Mouse (Mus musculus) olfactory bulb, adult 2 months (tissue): ENCODE data around the gene Habp2. TPM values are rescaled to one million over a fixed set of nuclear protein-coding genes. Genes with fewer than 3 reads are reported as not detected.

Experiments
- H3K27ac ChIP-seq: fragments of 200-500 bp; 2 replicates; pipeline ENCODE4 v1.5.1; 2012; ENCODE audit warnings: low read depth, low read length; ENCODE audit not compliant: insufficient read depth
- H3K4me1 ChIP-seq: fragments of 200-500 bp; 2 replicates; pipeline ENCODE4 v1.6.1; 2012; ENCODE audit warnings: low read length; ENCODE audit not compliant: control insufficient read depth, insufficient read depth
- H3K4me3 ChIP-seq: fragments of 200-500 bp; 2 replicates; pipeline ENCODE4 v1.5.1; 2012; ENCODE audit warnings: mild to moderate bottlenecking, low read depth, low read length, moderate library complexity; ENCODE audit not compliant: insufficient read depth
- CTCF ChIP-seq: fragments of 200-500 bp; IDR thresholded peaks from 2 replicates; pipeline ENCODE4 v1.5.1; 2012; ENCODE audit warnings: low read depth, mild to moderate bottlenecking, low read length, moderate library complexity; ENCODE audit not compliant: insufficient read depth
- POLR2A ChIP-seq: fragments of 200-500 bp; IDR thresholded peaks from 2 replicates; pipeline ENCODE4 v1.6.1; 2012; ENCODE audit warnings: mild to moderate bottlenecking, low read depth, low read length, moderate library complexity; ENCODE audit not compliant: insufficient read depth
- WGBS: fragments of 180-500 bp; shearing (Covaris S2); methylation state at CpG from one replicate; pipeline ENCODE4 v1.1.7; 2018; 5-methylcytosine and 5-hydroxymethylcytosine counted together
- polyA plus RNA-seq: library from polyadenylated mRNA; stranded (reverse); fragments of >200 nt; gene quantifications from 2 replicates; pipeline ENCODE4 v1.2.4, GENCODE M21; 2012; ENCODE audit warnings: low replicate concordance; ENCODE audit not compliant: missing spikeins, insufficient read depth, insufficient read length

Gene Habp2
- polyA plus RNA-seq, 1 experiment: not detected

DNA sequence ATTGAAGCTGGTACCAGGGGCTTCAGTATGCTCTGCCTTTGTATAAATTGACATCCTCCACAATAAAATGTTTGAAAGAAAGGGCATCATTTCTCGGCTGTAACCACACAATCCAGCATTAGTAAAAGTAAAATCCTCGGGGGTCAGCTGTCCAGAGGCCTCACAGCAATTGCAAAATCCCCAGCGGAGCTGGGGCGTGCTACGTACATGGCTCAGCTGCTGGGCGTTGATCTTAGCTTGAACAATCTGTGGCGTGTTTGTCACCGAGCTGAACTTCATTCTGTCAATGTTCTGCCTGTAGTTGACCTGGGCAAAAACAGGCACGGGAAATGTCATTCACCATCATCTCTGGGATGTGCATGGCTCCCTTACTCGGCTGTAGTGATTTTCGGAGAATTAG lies 79.2 kb downstream of the Habp2 start:
- WGBS: 86% methylated on average over 11 of the region's 11 CpGs
- H3K4me1 ChIP-seq: no peaks in the 10 kb centered on the region
- H3K27ac ChIP-seq: no peak overlapping the region
- TF ChIP-seq CTCF: no peak
- TF ChIP-seq POLR2A: no peak
- no peak overlapping the region for H3K4me3 ChIP-seq

DNA sequence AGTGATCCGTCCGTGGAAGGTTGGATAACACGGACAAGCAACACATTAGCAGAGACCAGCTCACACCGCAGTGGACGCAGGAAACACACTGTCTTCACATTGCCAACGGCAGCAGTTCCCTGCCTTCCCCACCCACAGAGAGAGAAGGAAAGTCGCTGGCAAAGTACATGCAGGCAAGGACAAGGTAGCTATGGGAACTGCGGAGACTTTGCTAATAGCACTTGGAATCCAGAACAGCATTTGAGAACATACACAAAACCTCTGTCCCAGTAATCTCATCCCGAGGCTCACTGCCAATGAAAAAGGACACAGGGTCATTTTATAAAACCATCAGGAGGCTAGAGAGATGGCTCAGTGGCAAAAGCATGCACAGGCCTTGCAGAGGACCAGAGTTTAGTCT lies 79.7 kb downstream of the Habp2 start:
- WGBS: 74% methylated on average over 9 of the region's 9 CpGs
- Histone ChIP-seq H3K4me3 (no peak overlapping the region), H3K4me1 (no peaks in the 10 kb centered on the region)

DNA sequence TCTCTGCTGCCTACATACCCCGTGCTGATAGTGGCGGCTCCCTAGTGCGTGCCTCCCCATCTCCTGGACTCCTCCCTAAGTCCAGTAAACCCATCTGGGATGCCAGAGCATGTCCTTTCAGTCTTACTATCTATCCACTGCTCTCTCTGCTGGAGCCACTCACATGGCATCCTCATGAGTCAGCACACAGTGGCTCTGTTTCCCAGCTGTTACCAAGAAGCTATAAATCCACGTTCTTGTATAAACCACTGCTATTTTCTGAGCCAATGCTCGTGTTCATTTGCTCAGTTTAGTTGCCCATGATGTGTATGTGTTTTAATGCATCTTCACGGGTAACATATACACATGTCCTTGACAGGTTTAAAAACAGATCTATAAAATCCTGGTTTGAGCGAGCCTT lies 80.8 kb downstream of the Habp2 start:
- H3K27ac ChIP-seq: no peak overlapping the region
- no peak for TF ChIP-seq POLR2A
- no peak for TF ChIP-seq CTCF
- H3K4me3 ChIP-seq: no peak overlapping the region
- 65% methylated on average over 7 of the region's 7 CpGs for WGBS
- no peaks in the 10 kb centered on the region for H3K4me1 ChIP-seq

More for the DNA sequence above, 79.7 kb downstream of the Habp2 start:
- H3K27ac ChIP-seq: no peak overlapping the region
- TF ChIP-seq CTCF: no peak
- TF ChIP-seq POLR2A: no peak

DNA sequence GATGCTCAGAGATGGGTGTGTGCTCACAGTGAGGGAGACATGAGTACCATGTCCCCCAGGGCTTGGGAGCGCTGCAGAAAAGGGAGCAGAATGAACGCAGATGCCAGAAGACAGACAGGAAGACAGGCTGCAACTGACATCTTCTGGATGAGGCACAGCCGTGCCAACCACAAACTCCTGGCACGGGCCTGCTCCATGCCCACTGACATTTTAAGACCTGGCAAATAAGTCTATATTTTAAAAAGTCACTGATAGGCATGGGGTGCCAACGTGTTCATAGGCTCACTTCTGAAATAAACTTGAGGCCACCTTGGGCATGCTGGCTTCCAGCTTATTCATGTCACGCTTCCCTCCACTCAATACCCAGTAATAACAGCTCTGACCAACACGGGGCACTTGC lies 82.0 kb downstream of the Habp2 start:
- Histone ChIP-seq H3K4me3 (no peak overlapping the region), H3K4me1 (no peaks in the 10 kb centered on the region), H3K27ac (no peak overlapping the region)
- WGBS: 91% methylated on average over 7 of the region's 7 CpGs
- TF ChIP-seq CTCF (no peak), POLR2A (no peak)

Other genes starting within 250 kb of the Habp2 start
- gene Nrap, start 102.9 kb downstream of the Habp2 start, polyA plus RNA-seq: not detected in 2 replicates
- gene Casp7, start 110.0 kb downstream of the Habp2 start, polyA plus RNA-seq: not detected in 2 replicates
- not detected in 2 replicates for gene Plekhs1, start 174.5 kb downstream of the Habp2 start, polyA plus RNA-seq